Mouse (Mus musculus): ENCODE measurements around the gene Fam76b.
"Not testable (repeated sequence)": the region's sequence is repeated elsewhere in the genome, so short reads cannot be mapped to it uniquely, and the experiment has no call there.

The Fam76b gene

GRCm38 (mm10) chr9:13827406-13828086 is at the start of gene Fam76b:
Fam76b (plus strand) TSS chr9:13827716.
- peak; percentile 100 for DNase-seq (ENCODE audit: low read depth, low spot score)

DNA sequence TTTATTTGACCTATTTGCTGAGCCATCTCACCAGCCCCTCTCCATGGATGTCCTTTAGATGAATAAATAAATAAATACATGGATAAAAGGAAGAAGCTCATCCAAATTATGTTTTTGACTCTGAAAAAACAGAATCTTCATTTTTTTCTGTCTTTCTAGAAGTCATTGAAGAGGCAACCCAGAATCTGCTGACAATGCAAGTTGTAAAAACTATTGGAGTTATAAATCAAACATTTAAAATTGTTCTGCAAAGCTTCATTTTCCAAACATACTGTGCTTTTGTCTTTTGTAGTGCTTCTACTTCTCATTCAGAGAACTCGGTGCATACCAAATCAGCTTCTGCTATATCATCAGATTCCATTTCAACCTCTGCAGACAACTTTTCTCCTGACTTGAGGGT is 45.5 kb upstream of the Fam76b start:
- no peak for DNase-seq (ENCODE audit: low read depth, low spot score)

DNA sequence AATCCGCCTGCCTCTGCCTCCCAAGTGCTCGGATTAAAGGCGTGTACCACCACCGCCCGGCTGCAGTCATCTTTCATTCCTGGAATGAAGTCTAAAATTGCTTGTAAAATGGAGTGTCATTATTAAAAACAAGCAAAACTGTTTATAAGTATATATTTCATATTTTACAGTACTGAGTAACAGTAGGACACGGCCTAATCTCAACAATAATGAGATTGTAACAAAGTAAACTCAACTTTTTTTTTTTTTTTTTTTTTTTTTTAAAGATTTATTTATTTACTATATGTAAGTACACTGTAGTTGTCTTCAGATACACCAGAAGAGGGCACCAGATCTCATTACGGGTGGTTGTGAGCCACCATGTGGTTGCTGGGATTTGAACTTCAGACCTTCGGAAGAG is 36.7 kb upstream of the Fam76b start:
- not testable (repeated sequence) for DNase-seq (ENCODE audit: low read depth, low spot score)

GRCm38 (mm10) chr9:13794302-13794701 is 33.2 kb upstream of the Fam76b start:
- no peak for DNase-seq (ENCODE audit: low read depth, low spot score)

GRCm38 (mm10) chr9:13794756-13795155 is 32.8 kb upstream of the Fam76b start:
- no peak for DNase-seq (ENCODE audit: low read depth, low spot score)

- DNase-seq (ENCODE audit: low read depth, low spot score): no peak
Measured at GRCm38 (mm10) chr9:13804480-13804879, 23.0 kb upstream of the Fam76b start.

- DNase-seq (ENCODE audit: low read depth, low spot score): no peak
Measured at GRCm38 (mm10) chr9:13806854-13807253, 20.7 kb upstream of the Fam76b start.

GRCm38 (mm10) chr9:13807657-13808056 is 19.9 kb upstream of the Fam76b start:
- no peak for DNase-seq (ENCODE audit: low read depth, low spot score)

DNA sequence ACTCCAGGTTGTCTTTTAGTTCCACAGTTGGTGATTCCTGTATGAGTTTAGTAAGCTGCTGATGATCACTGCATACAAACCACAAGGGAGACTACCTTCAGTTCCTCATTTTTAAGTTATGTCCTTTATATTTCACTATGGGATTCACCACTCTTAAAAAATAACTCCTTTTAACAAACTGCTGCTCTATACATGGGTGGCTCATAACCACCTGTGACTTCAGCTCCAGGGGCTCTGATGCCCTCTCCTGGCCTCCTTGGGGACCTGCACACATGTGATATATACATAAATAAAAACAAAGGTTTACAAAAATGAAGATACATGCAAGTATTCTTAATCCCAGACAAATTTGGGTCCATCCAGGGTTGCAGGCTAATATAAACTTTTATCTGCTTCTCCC is 17.6 kb upstream of the Fam76b start:
- no peak for DNase-seq (ENCODE audit: low read depth, low spot score)

- DNase-seq (ENCODE audit: low read depth, low spot score): no peak
Measured at GRCm38 (mm10) chr9:13818369-13818768, 9.1 kb upstream of the Fam76b start.

DNA sequence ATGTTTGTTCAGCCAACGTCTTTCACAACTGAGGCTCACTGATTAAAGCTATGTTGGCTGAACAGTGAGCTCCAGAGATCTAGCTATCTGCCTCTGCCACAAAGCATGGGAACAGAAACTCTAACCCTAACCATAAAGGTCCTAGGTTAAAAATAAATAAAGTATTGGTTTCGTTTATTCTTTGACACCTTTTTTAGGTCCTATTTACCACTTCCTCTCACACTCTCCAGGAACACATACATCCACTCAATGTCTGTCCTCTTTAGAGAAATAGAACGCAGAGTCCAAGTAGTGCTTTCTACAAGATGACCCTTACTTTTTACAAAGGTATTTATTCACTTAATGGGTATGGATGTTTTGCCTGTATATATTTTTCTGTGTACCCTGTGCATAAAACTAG is 6.7 kb upstream of the Fam76b start:
- DNase-seq (ENCODE audit: low read depth, low spot score): no peak

GRCm38 (mm10) chr9:13825896-13826295 is 1.6 kb upstream of the Fam76b start:
- DNase-seq (ENCODE audit: low read depth, low spot score): no peak

- peak; percentile 48 for DNase-seq (ENCODE audit: low read depth, low spot score)
Measured at GRCm38 (mm10) chr9:13826391-13826805, 1.1 kb upstream of the Fam76b start.

GRCm38 (mm10) chr9:13826832-13827405 is 597 bp upstream of the Fam76b start, which contains the start of gene Cep57:
Cep57 (minus strand) TSS chr9:13827107.
- peak; percentile 99 for DNase-seq (ENCODE audit: low read depth, low spot score)

- no peak for DNase-seq (ENCODE audit: low read depth, low spot score)
Measured at GRCm38 (mm10) chr9:13828087-13828441, 548 bp downstream of the Fam76b start.

DNA sequence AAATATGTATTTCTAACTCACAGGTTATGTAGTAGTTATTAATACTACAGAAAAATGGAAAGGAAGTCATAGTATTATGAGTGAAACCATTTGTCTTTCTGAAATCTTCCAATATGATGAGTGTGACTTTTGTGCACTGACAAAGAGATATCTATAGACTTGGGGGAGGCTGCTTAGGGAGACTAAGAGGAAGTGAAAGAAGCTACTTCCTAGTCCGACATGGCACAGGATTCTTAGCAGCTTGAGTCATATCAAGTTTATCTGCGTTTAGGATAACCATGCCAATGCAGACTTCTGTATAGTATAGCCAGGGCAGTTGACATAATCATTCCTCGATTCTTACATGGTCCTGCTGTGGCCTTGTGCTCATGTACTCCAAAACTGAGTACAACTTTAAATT is 7.7 kb downstream of the Fam76b start:
- no peak for DNase-seq (ENCODE audit: low read depth, low spot score)

GRCm38 (mm10) chr9:13836726-13837125 is 9.2 kb downstream of the Fam76b start:
- DNase-seq (ENCODE audit: low read depth, low spot score): no peak

DNA sequence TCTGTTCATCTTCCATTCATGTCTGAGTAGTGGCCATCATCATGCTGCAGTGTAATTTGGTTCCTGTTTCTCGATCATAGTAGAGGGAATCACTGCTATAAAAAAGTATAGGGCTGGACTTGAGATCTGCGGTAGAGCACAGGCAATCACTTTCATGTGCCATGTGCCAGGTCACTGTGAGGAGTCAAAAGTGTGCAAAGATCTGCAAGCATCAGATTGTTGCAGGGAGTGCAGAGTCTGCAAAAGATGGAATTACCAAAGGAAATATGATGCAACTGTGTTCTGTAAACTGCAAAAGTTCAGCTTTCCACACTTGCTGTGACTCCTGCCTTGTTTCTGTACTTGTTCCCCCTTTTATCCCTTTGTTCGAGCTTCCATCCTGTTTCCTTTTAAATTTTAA is 20.1 kb downstream of the Fam76b start:
- no peak for DNase-seq (ENCODE audit: low read depth, low spot score)

DNA sequence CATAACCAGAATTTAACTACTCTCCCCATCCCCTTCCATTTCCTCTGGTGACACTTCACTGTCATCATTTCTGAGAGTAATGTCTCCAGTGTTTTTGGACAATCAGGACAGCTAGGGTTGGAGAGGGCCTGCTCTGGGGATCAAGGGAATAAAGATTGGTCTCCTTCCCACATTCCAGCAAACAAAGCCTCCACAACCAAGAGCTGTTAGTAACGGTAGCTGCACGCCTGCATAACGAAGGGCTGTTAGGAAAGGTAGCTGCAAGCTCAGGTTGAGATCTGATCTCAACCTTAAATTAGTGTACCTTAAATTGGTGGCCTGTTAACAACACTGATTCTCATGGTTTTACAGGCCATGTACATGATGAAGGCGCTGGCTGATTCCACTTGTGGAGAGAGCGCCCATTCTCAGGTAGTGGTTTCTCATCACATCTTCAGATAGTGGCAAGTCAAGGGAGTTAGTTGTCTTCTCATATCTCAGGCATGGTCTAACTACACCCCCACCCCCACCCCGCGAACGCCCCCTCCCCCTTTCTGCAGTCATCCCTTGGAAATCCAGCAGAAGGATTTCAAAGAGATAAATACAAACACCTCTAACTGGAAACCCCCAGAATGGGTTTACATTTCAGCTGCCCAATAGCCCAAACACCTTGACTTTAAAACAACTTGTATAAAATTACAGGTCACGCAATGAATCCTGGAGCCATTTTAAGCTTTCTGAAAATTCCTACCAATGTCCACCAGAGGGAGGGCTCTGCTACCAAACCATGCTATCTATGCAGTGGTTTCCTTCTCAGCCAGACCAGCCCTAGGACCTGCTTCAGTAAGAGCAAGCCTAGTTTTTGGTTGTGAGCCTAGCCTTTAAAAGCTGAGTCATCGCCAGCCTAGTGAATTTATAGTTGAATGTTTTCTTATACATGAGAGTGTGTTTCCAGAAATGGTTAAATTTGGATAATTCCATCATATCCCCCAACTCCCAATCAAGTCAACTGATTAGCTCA is 21.3 kb downstream of the Fam76b start:
- peak; percentile 36 for DNase-seq (ENCODE audit: low read depth, low spot score)

DNA sequence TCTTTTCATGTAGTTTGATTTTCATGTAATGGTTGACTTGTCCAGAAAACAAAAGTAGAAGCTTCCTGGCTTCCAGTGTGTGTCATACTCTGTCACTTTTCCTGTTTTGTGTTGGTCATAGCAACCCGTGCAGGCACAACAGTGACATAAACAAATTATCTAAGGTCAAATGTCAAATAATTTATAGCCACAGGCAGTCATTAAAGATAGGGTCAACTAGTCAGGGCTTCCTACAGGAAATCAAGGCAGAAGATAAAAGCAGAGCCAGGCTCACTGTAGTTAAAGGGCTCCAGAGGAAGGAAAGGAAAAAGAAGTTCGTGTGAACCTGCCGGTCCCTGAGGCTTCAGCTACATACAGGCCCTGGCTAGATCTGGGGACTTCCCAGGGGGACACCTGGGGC is 26.4 kb downstream of the Fam76b start:
- no peak for DNase-seq (ENCODE audit: low read depth, low spot score)

GRCm38 (mm10) chr9:13856247-13856646 is 28.7 kb downstream of the Fam76b start:
- DNase-seq (ENCODE audit: low read depth, low spot score): no peak

DNA sequence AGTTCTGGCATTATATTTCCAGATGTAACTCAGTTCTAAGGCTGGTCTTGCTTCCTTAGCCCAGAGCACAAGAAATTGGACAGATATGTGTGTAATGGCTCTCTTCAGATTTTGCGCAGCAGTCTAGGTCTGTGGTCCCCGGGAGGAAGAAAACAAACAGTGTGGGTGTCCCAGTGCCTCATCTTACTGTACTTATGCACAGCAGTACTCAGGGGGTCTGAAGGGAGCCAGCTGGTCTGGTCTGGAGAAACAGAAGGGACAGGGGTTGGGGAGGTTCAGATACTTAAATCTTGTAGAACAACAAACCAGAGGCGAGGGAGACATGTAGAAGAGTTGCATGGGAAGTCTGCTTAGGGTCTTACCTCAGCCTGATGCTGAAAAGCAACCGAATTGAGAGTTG is 29.3 kb downstream of the Fam76b start:
- DNase-seq (ENCODE audit: low read depth, low spot score): no peak
